In the genomic region with DNA sequence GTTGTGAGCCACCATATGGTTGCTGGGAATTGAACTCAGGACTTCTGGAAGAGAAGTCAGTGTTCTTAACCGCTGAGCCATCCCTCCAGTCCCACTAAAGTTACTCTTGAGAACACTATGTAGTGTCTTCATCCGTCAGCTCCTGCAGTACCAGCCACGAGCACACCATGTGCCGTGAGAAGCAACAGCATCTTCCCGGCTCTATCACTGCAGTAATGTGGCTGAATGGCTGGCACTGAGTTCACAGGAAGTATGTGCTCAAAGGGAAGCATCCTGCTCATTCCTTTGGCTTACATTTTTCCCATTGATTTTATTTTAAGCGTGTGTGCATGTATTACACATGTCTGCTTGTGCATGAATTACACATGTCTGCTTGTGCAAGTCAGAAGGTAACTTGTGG, we compare ENCODE assay signal across 13 mouse cellular contexts. TPM values are rescaled to one million over a fixed set of nuclear protein-coding genes. Genes with fewer than 3 reads are reported as not detected.
A peak's percentile ranks its signal among the peaks of the same experiment; 100 is the strongest.
DNase-seq lines count a peak whose midpoint lies in the region.
"Had no signal": no experiment of that assay in that cellular context is flagged by ENCODE, and none has a peak within 500 bp of the region (broad histone marks: within the 10 kb centered on the region; RNA-seq: fewer than 3 reads in every experiment).

No protein-coding gene starts in this region.

- DNase-seq in heart, adult 11 months: peak; percentile 93
- no peak for DNase-seq in heart, adult 8-10 months (ENCODE audit: low spot score)
- peak; percentile 23 for DNase-seq in kidney, postnatal 14 days
- no peak for DNase-seq in kidney, postnatal 4 days
- peak; percentile 48 for DNase-seq in lung, postnatal 10 days
- DNase-seq in lung, adult 18-20 months: no peak
- DNase-seq: adrenal gland, adult 8-10 months; adrenal gland, postnatal 25 days; cerebellum, adult 18-20 months; cerebellum, adult 9-10 months; cerebellum, postnatal 14 days; gastrocnemius, postnatal 14 days had no signal

RNA-seq across cellular contexts. Expression of a gene that starts 7.9 kb away (rescaled TPM):
- 10 to 100 TPM in 3 of 4 experiments, 1 to 10 TPM in 1; 8.8 to 20.8 (median 13.5) TPM for total RNA-seq in heart, adult 8-10 months (2022)

RNA-seq across cellular contexts. Expression of a gene that starts 15.4 kb away (rescaled TPM):
- under 1 TPM in 1 of 4 experiments, not detected in 3; 0.25 TPM for total RNA-seq in heart, adult 8-10 months (2022)
- total RNA-seq: gastrocnemius, adult 18-20 months had no signal

RNA-seq across cellular contexts. Expression of a gene that starts 17.5 kb away (rescaled TPM):
- total RNA-seq in heart, adult 8-10 months (2022): 1 to 10 TPM in 1 of 4 experiments, under 1 TPM in 3; 0.33 to 1.6 (median 0.80) TPM

RNA-seq across cellular contexts. Expression of a gene that starts 18.2 kb away (rescaled TPM):
- 1 to 10 TPM; 6.0 to 9.5 (median 9.0) TPM for total RNA-seq in heart, adult 8-10 months (2022)

RNA-seq across cellular contexts. Expression of a gene that starts 24.9 kb away (rescaled TPM):
- under 1 TPM in 3 of 4 experiments, not detected in 1; 0.17 to 0.41 (median 0.19) TPM for total RNA-seq in heart, adult 8-10 months (2022)
- total RNA-seq: gastrocnemius, adult 18-20 months had no signal

Comparison
In these comparisons a context has a peak if more than half of its experiments do, and no peak if none do; other contexts are left out.
1. DNase-seq: peak in heart, adult 11 months (single experiment), kidney, postnatal 14 days (single experiment) and lung, postnatal 10 days (single experiment); none in heart, adult 8-10 months (single experiment), kidney, postnatal 4 days (0 of 2) and lung, adult 18-20 months (0 of 2).